Mouse (Mus musculus): ENCODE data around the gene Gm20388. TPM values are rescaled to one million over a fixed set of nuclear protein-coding genes. Genes with fewer than 3 reads are reported as not detected.
A peak's percentile ranks its signal among the peaks of the same experiment; 100 is the strongest.

Gene Gm20388
- polyA plus RNA-seq, 1 experiment from 2014 or later: not detected

- ATAC-seq: peak; percentile 17; the same call in 1 of the 2 replicates
Observed at GRCm38 (mm10) chr8:122853340-122853771, 2942.7 kb downstream of the Gm20388 start.

GRCm38 (mm10) chr8:122854388-122854787 lies 2943.7 kb downstream of the Gm20388 start:
- TF ChIP-seq CTCF (IDR thresholded peaks at IDR 0.05; ENCODE audit: low read depth): no peak
- no peaks in the 10 kb centered on the region for H3K27me3 ChIP-seq (replicated peaks; ENCODE audit: control insufficient read depth, insufficient read depth, low read length)
- H3K4me1 ChIP-seq (replicated peaks; ENCODE audit: control insufficient read depth, insufficient read depth, low read length): no peaks in the 10 kb centered on the region
- WGBS: 63% methylated on average over 7 of the region's 7 CpGs
- no peak overlapping the region for H3K27ac ChIP-seq (ENCODE audit: low read depth, low read length)
- no peak for ATAC-seq
- no peak overlapping the region for H3K9ac ChIP-seq (ENCODE audit: low read depth, low read length)
- no peak overlapping the region for H3K4me3 ChIP-seq (ENCODE audit: low read depth, low read length)
- H3K9me3 ChIP-seq (ENCODE audit: control insufficient read depth): no peaks in the 10 kb centered on the region
- H3K36me3 ChIP-seq (ENCODE audit: control insufficient read depth, insufficient read depth): no peaks in the 10 kb centered on the region
- no peak overlapping the region for H3K4me2 ChIP-seq (replicated peaks; ENCODE audit: low read depth)

More at GRCm38 (mm10) chr8:122853340-122853771, 2942.7 kb downstream of the Gm20388 start:
- TF ChIP-seq CTCF (IDR thresholded peaks at IDR 0.05; ENCODE audit: low read depth): no peak
- H3K36me3 ChIP-seq (ENCODE audit: control insufficient read depth, insufficient read depth): no peaks in the 10 kb centered on the region
- H3K4me3 ChIP-seq (ENCODE audit: low read depth, low read length): no peak overlapping the region
- no peak overlapping the region for H3K9ac ChIP-seq (ENCODE audit: low read depth, low read length)
- H3K27me3 ChIP-seq (replicated peaks; ENCODE audit: control insufficient read depth, insufficient read depth, low read length): no peaks in the 10 kb centered on the region
- H3K27ac ChIP-seq (ENCODE audit: low read depth, low read length): no peak overlapping the region
- H3K4me2 ChIP-seq (replicated peaks; ENCODE audit: low read depth): no peak overlapping the region
- WGBS: 21% methylated on average over 11 of the region's 11 CpGs
- H3K4me1 ChIP-seq (replicated peaks; ENCODE audit: control insufficient read depth, insufficient read depth, low read length): no peaks in the 10 kb centered on the region
- H3K9me3 ChIP-seq (ENCODE audit: control insufficient read depth): no peaks in the 10 kb centered on the region

- ATAC-seq: no peak
- Histone ChIP-seq H3K4me1 (replicated peaks; ENCODE audit: control insufficient read depth, insufficient read depth, low read length) (no peaks in the 10 kb centered on the region), H3K27me3 (replicated peaks; ENCODE audit: control insufficient read depth, insufficient read depth, low read length) (no peaks in the 10 kb centered on the region), H3K4me3 (ENCODE audit: low read depth, low read length) (no peak overlapping the region), H3K4me2 (replicated peaks; ENCODE audit: low read depth) (no peak overlapping the region), H3K36me3 (ENCODE audit: control insufficient read depth, insufficient read depth) (no peaks in the 10 kb centered on the region), H3K9me3 (ENCODE audit: control insufficient read depth) (no peaks in the 10 kb centered on the region), H3K9ac (ENCODE audit: low read depth, low read length) (no peak overlapping the region), H3K27ac (ENCODE audit: low read depth, low read length) (no peak overlapping the region)
- 65% methylated on average over 4 of the region's 4 CpGs for WGBS
- no peak for TF ChIP-seq CTCF (IDR thresholded peaks at IDR 0.05; ENCODE audit: low read depth)
Observed at GRCm38 (mm10) chr8:122855123-122855522, 2944.5 kb downstream of the Gm20388 start.

GRCm38 (mm10) chr8:122856288-122856687 lies 2945.6 kb downstream of the Gm20388 start:
- TF ChIP-seq CTCF (IDR thresholded peaks at IDR 0.05; ENCODE audit: low read depth): no peak
- no peak for ATAC-seq

GRCm38 (mm10) chr8:122859843-122860242 lies 2949.2 kb downstream of the Gm20388 start:
- no peak for TF ChIP-seq CTCF (IDR thresholded peaks at IDR 0.05; ENCODE audit: low read depth)
- no peaks in the 10 kb centered on the region for H3K4me1 ChIP-seq (replicated peaks; ENCODE audit: control insufficient read depth, insufficient read depth, low read length)
- H3K27me3 ChIP-seq (replicated peaks; ENCODE audit: control insufficient read depth, insufficient read depth, low read length): no peaks in the 10 kb centered on the region
- H3K4me2 ChIP-seq (replicated peaks; ENCODE audit: low read depth): no peak overlapping the region
- no peak overlapping the region for H3K4me3 ChIP-seq (ENCODE audit: low read depth, low read length)
- H3K36me3 ChIP-seq (ENCODE audit: control insufficient read depth, insufficient read depth): no peaks in the 10 kb centered on the region
- H3K9ac ChIP-seq (ENCODE audit: low read depth, low read length): no peak overlapping the region
- 43% methylated on average over 13 of the region's 13 CpGs for WGBS
- no peak for ATAC-seq
- no peak overlapping the region for H3K27ac ChIP-seq (ENCODE audit: low read depth, low read length)
- no peaks in the 10 kb centered on the region for H3K9me3 ChIP-seq (ENCODE audit: control insufficient read depth)

More at GRCm38 (mm10) chr8:122856288-122856687, 2945.6 kb downstream of the Gm20388 start:
- Histone ChIP-seq H3K4me2 (replicated peaks; ENCODE audit: low read depth) (no peak overlapping the region), H3K27ac (ENCODE audit: low read depth, low read length) (no peak overlapping the region), H3K9me3 (ENCODE audit: control insufficient read depth) (no peaks in the 10 kb centered on the region), H3K27me3 (replicated peaks; ENCODE audit: control insufficient read depth, insufficient read depth, low read length) (no peaks in the 10 kb centered on the region), H3K4me1 (replicated peaks; ENCODE audit: control insufficient read depth, insufficient read depth, low read length) (no peaks in the 10 kb centered on the region), H3K4me3 (ENCODE audit: low read depth, low read length) (no peak overlapping the region), H3K36me3 (ENCODE audit: control insufficient read depth, insufficient read depth) (no peaks in the 10 kb centered on the region), H3K9ac (ENCODE audit: low read depth, low read length) (no peak overlapping the region)
- 78% methylated on average over 8 of the region's 8 CpGs for WGBS

GRCm38 (mm10) chr8:122864719-122865129 lies 2954.1 kb downstream of the Gm20388 start:
- H3K4me3 ChIP-seq (ENCODE audit: low read depth, low read length): no peak overlapping the region
- 55% methylated on average over 26 of the region's 26 CpGs for WGBS
- H3K9ac ChIP-seq (ENCODE audit: low read depth, low read length): no peak overlapping the region
- no peak for ATAC-seq
- no peaks in the 10 kb centered on the region for H3K36me3 ChIP-seq (ENCODE audit: control insufficient read depth, insufficient read depth)
- no peaks in the 10 kb centered on the region for H3K27me3 ChIP-seq (replicated peaks; ENCODE audit: control insufficient read depth, insufficient read depth, low read length)
- H3K4me2 ChIP-seq (replicated peaks; ENCODE audit: low read depth): 0 out of 2 replicates have a peak overlapping the region, but pooled peaks have one; percentile 24
- H3K9me3 ChIP-seq (ENCODE audit: control insufficient read depth): no peaks in the 10 kb centered on the region
- H3K4me1 ChIP-seq (replicated peaks; ENCODE audit: control insufficient read depth, insufficient read depth, low read length): no peaks in the 10 kb centered on the region
- TF ChIP-seq CTCF (IDR thresholded peaks at IDR 0.05; ENCODE audit: low read depth): no peak
- no peak overlapping the region for H3K27ac ChIP-seq (ENCODE audit: low read depth, low read length)
